Mouse (Mus musculus): ENCODE measurements around the gene Rcn3.

DNA sequence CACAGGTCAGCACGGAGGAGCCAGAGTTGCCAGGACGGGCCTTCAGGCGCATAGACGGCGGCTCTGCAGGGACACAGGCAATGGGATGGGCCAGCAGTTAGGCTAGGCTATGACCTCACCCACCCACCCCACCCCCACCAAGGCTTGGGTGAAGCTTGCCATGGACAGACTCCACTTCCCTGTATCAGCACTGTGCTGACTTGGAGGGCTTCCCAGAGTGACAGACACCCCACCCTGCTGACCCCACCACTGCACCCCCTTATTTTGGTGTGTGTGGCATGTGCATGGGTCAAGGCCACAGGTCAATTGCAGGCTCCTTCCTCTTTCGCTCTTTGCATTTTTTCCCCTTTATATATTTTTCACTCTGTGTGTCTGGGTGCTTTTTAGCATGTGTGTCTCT, 3.3 kb upstream of the Rcn3 start:
- TF ChIP-seq EP300 (IDR thresholded peaks at IDR 0.05; ENCODE audit: insufficient read depth, low read depth, low read length) = 0 out of 2 replicates have a peak, but pooled peaks have one; percentile 29
- no peak for TF ChIP-seq CTCF (IDR thresholded peaks at IDR 0.05)

All from heart, adult 2 months (tissue).